Mouse (Mus musculus) heart, adult 11 months (tissue): ENCODE results near the gene Nolc1.

Experiments
- DNase-seq: peaks from one replicate; pipeline ENCODE4 v3.0.0; 2022

The Nolc1 gene

GRCm38 (mm10) chr19:46075616-46076607 is at the start of gene Nolc1:
Nolc1 (plus strand) TSS chr19:46075863.
- peak; percentile 100 for DNase-seq

- DNase-seq = peak; percentile 91
These were observed 49.1 kb upstream of the Nolc1 start for GRCm38 (mm10) chr19:46026567-46026966.

- peak; percentile 82 for DNase-seq
These were observed 46.8 kb upstream of the Nolc1 start for GRCm38 (mm10) chr19:46028747-46029320.

GRCm38 (mm10) chr19:46029652-46030051 is 46.0 kb upstream of the Nolc1 start:
- no peak for DNase-seq

DNA sequence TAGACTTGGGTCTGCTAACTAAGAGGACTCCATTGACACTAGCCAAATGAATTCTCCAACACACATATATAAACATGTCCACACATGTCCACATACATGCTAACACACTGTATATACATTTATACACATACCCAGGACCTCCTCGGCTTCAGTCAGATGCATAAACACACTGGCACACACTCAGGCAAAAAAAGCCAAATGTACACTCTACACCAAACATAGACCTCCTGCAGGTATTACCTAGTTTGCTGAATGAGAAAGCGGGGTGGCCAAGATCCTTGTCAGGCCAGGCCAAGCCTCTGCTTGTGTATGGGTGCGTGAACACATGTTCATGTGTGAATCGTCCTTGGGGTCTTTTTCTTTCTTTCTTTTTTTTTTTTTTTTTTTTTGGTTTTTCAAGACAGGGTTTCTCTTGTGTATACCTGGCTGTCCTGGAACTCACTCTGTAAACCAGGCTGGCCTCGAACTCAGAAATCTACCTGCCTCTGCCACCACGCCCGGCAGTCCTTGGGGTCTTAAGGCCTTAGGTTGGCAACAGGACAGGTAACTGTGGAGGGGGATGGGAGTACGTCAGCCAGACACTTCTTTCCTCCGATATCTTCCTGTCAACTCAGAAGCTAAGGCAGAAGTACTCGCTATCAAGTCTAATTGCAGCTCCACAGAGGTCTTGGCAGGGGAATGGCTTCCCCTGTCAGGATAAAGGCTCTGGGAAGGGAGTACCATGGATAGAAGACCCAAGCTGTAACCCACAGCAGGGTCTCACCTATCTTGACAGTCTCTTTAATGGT is 45.3 kb upstream of the Nolc1 start:
- DNase-seq = peak; percentile 73

- DNase-seq = peak; percentile 95
These were observed 43.8 kb upstream of the Nolc1 start for GRCm38 (mm10) chr19:46031689-46032432.

GRCm38 (mm10) chr19:46032731-46033510 is 42.7 kb upstream of the Nolc1 start:
- DNase-seq = peak; percentile 90

DNA sequence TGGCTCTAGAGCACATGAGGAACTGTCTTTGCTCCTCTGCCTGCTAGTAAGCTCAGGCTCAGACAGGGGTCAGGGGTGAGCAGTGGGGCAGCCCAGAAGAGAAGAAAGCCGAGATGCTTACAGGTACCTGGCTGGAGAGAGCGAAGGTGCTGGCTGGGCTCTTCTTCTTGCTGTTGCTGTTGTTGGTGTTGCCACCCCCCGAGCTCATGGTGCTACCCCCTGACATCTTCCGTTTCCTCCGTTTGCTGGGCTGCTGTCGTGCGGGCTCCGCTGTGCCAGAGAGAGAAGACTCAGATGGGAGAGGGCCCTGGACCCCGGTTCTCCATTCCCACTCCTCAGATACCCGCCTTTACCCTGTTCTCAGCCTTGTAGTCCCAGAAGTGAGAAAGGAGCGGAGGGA is 41.8 kb upstream of the Nolc1 start:
- peak; percentile 84 for DNase-seq

- DNase-seq = peak; percentile 87
These were observed 39.7 kb upstream of the Nolc1 start for GRCm38 (mm10) chr19:46035971-46036370.

DNA sequence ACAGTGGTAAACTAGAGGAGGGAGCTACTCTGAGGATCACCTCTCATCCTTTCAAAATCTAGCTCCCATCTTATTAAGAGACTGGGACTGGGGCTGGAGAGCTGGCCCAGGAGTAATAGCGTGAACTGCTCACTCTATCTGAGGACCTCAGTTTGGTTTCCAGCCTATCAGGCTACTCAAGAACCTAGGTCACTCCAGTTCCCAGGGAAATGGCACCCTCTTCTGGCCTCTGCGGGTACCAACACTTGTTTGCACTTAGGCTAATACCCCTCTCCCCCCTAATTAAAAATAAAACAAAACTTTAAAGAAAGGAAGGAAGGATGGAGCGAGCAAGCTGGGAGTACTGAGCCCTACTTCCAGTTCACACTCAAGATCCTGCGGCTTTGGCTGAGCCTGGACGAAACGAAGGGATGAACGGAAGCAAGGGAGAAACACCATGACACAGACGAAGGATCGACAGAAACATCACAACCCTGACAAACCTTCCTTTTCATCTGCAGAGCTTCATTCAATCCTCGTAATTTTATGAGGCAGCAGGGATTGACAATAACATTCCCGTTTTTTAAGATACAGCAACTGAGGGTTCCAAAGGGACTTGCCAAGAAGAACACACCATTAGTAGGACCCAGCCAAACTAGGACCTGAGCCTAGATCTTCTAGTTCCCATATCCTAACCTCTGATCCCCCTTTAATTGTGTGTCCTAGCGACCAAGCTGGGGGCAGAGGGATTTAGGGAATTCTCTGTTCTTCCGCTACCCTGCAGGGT is 39.0 kb upstream of the Nolc1 start:
- peak; percentile 91 for DNase-seq

DNA sequence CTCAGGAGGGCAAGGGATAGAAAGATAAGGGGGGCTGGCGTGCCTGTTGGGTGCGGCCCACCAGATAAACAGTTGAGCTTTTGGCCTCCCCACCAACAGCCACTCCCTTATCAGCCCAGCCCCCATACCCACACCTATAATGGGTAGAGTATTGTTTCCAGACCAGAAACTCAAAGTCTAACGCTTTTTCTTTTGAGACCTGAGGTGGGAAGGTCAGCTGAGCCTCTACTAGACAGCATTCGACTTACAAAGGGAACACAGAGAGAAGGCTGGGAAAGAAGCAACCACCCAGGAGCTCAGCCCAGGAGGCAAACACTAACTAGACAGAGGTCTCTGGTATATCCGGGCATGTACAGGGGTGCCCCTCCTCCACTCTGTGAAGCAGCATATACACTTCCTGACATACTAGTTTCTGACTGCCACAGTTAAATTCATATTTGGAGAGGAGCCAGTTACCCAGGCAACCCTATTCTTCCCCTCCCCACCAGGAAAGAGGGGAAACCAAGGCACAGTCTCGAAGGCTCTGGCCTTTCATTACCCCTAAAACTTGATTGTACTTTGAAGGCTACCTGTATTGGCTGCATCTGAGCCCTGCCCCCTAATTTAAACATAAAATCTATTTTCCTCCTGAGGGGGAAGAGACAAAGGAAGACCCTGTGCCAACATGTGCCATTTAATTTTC is 38.3 kb upstream of the Nolc1 start:
- peak; percentile 92 for DNase-seq

DNA sequence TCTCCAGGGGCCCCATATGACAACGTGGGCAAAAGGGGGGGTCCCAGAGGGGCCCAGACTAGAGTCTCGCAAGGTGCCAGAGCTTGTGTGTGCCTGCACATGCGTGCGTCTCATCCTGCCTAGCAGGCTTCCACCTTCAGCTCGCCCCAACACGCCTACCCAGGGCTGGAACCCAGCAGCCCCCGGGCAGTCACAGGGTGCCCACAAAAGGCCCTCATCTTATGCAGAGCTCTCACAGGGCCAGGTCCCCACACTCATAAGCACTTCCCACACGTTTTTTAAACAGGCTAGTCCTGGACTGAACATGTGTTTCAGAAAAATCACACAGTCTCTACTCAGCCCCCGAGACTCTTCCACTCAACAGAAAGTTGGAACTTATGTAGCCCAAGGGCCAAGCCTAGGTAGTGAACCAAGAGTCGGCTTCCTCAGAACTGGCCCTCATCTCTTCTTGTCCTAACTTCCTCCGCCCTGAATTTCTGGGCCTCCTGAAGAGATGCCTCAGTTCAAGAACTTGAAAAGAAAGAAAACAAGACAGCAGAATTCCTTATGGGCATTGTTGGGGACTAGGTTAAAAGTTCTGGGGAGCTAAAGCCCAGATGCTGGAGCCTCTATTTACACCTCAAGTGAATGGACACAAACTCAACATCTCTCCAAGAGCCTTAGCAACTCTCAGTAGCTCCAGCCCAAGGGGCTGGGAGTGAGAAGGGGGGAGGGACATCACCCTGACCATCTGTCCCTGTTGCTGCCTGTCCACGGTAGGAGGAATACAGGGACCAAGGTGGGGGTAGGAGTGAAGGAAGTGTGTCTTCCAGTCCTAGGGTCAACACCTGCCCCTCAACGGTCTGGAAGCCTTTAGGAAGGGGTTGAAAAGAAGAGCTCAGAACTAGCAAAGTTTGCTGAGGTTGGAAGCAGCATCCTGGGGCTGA is 37.5 kb upstream of the Nolc1 start:
- DNase-seq = peak; percentile 90

DNA sequence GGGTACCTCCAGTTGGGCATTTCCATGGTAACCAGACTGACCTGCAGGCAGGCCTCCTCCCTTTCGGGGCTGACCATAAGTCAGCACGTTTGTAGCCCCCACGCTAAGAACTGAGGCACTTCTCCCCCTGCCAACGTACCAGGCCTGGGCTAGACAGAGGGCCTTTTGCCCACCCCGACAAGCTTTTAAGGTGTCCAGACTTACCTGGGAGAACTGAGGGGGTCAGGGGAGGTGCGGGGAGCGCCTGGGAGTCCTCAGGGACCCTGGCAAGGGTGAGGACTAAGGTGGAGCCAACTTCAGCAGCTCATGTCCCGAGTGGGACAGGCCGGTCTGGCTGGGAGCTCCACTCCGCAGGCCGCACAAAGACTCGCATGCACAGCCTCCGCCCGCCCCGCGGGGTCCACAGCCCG is 36.8 kb upstream of the Nolc1 start:
- DNase-seq = peak; percentile 96

GRCm38 (mm10) chr19:46039478-46039877 is 36.2 kb upstream of the Nolc1 start:
- DNase-seq = peak; percentile 99

GRCm38 (mm10) chr19:46040149-46040902 is 35.3 kb upstream of the Nolc1 start:
- DNase-seq = peak; percentile 93

DNA sequence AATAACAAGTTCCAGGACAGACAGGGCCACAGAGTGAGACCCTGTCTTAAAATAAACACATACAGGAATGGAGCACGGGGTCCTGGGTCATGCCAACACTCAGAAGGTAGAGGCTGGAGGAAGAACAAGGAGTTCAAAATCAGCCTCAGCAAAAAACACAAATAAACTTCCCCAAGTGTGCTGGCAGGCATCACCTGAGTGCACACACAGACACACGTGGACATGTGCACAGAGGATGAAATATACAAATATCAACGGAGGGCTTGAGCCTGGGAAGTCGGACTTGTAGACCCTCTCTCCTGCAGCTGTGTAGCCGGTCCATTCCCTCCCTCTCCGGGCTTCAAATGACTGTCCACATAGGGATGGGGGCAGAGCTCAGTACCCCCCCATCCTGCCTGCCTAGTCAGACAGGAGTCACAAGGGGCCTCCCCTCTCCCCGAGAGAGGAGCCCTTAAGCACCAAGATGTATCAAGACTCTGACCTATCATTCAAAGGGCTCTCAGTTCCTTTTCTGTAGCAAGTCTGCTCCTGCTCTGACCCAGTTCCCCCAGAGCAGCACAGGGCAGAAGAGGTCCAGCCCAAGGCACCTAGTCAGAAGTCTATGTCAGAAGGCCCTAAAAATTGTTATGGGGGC is 34.2 kb upstream of the Nolc1 start:
- DNase-seq = no peak

- DNase-seq = peak; percentile 99
These were observed 33.7 kb upstream of the Nolc1 start for GRCm38 (mm10) chr19:46041933-46042475.
